Mouse (Mus musculus) spleen, postnatal 36 days (tissue): ENCODE measurements around the gene Vezt.

ENCODE experiments used
- DNase-seq, 2 experiments: peaks; one replicate each; pipeline ENCODE4 v3.0.0; 2022; ENCODE audit warnings: low spot score in 2 of 2, mixed read lengths in 1 of 2

The Vezt gene

DNA sequence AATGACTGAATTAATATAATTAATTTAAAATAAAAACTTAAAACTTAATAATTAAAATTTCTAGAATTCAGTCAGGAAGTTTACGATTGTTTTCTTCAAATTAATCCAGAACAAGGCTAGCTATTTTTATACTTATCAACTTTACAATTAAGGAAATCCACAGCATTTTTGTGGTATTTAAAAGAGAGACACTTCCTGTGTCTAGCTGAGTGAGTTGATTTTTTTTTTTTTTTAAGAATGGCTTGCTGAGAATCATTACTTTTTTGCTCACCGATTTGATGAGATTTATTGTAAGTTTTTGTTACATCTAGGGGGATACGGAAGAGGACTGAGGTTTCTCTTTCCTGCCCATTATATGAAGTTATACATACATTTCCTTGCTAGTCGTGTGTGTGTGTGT, 2.0 kb upstream of the Vezt start:
- no peak for DNase-seq

GRCm38 (mm10) chr10:94037196-94037595, 1.6 kb upstream of the Vezt start:
- DNase-seq = no peak

DNA sequence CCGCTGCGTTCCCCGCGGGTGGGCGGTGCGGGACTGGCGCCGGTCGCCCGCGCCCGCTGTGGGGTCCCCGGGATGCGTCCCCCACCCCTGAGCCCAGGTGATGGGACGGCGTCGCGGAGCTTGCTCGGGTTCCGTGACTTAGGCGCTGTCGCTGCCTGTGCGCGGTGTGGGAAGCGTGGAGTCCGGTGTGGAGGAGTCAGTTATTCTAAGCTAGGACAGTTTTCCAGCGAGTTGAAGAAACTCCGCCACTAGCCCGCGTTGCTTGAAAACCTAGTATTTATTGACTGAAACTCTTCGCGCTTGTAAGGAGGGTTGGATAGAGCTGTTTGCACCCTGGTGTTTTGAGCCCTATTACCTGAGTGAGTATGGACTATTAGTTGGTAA, 750 bp upstream of the Vezt start:
- no peak for DNase-seq

GRCm38 (mm10) chr10:94034876-94035657, 550 bp downstream of the Vezt start:
- peak; percentile 59 to 74 for DNase-seq

DNA sequence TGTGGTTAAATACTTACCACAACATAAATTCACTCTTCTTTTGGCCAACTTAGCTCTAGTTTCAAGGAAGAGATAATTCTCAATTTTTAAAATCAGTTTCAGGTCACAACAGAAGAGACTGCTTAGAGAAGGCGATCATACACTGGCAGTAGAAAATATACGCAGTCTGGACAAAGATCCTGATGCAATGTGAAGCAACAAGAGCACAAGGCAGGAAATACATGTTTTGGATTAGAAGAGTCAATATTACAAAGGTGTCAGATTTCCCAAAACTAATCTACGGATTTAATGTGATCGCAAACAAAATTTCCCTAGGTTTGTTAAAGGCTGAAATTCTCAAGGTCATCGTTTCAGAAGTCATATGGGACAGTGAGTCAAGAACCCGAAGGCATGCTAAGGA, 4.5 kb downstream of the Vezt start:
- DNase-seq = no peak

DNA sequence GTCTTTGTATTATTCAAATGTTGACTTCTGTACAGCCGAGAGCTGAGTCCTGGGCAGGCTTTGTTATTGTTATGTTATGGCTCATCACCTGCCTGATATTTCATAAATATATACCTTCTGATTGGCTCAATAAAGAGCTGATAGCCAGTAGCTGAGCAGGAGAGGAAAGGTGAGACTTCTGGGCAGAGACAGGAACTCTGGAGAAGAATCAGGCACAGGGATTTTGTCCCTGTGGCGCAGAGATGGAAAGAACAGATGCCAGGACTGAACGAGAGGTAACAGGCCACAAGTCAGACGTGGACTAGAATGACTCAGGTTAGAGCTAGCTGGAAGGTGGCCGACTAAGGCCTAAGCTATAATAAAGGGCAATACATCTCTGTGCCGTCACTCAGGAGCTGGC, 7.1 kb downstream of the Vezt start:
- no peak for DNase-seq

GRCm38 (mm10) chr10:94025079-94025478, 10.5 kb downstream of the Vezt start:
- DNase-seq = no peak

- no peak for DNase-seq
These were observed 14.6 kb downstream of the Vezt start for GRCm38 (mm10) chr10:94021059-94021458.

DNA sequence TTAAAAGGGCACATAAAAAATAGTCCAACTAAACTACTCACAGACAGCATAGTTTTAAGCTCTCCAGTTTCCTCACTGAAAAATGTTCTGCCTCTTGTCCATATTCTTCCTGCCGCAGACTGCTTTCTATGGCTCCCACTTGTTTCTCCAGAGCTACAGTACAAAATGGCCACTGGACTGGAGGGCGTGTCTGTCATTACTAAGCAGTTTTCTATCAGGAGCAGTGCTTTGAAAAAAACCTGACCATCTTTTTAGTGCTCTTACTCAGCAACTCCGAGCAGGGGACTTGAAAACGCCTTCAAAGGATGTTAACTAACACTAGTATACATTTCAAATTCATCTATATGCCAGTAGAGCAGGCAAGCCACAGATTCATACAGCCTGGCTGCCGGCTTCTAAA, 15.0 kb downstream of the Vezt start:
- DNase-seq = peak in 1 of 2 experiments; percentile 25

- no peak for DNase-seq
These were observed 18.2 kb downstream of the Vezt start for GRCm38 (mm10) chr10:94017455-94017854.

GRCm38 (mm10) chr10:94014200-94014599, 21.4 kb downstream of the Vezt start:
- no peak for DNase-seq

- DNase-seq = peak; percentile 22 to 49
These were observed 22.4 kb downstream of the Vezt start for GRCm38 (mm10) chr10:94013196-94013595.

DNA sequence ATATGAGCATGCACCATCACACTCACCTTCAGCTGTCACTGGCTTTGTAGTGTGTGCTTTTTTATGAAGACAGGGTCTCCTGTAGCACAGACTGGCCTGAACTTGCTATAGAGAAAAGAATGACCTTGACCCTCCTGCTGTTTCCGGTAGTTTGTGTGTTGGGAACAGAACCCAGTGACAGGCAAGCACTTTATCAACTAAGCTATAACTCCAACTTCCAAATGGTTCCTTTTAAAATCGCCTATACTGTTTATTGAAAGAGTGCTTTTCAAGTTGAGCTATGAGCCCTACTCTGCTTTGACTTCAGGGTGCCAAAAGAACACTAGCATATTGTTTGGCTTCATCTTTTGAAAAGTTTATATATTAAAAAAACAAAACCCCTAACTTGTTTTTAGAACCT, 24.6 kb downstream of the Vezt start:
- DNase-seq = no peak

- no peak for DNase-seq
These were observed 25.5 kb downstream of the Vezt start for GRCm38 (mm10) chr10:94009991-94010679.

DNA sequence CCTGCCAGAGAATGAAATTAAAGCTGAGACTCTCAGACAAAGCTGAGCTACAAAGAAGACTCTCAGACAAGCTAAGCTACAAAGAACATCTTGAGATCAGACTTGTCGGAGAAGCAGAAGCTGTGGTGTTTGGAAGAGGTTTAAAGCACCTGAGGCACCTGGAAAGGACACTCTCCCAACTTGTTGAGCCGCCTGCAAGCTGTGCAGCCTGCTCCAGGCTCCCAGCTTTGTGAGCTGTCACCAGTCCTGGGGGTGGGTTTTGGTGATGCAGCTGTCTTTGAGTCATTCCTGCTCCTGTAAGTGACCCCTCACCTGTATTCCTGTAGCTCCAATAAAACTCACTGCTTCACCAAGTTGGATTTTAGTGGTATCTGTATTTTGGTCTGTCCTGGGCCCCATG, 27.3 kb downstream of the Vezt start:
- DNase-seq = no peak

DNA sequence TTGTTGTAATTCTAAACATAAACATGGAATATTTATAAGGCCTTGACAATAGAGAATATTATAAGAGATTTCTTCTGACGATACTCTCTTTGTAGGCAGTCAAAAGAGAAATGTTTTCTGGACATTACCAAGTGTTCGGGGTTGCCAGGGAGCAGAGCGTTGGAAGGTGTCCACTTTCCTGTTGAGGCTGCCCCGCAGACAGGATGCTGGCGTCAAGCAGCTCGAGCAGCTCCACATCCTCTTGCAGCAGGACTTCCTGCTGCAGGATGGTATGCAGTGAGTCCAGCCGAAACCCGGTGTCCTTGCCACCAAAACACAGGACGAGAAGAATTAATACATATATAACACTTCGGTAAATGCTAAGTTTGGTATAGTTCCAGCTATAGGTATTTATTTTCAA, 35.4 kb downstream of the Vezt start:
- no peak for DNase-seq

DNA sequence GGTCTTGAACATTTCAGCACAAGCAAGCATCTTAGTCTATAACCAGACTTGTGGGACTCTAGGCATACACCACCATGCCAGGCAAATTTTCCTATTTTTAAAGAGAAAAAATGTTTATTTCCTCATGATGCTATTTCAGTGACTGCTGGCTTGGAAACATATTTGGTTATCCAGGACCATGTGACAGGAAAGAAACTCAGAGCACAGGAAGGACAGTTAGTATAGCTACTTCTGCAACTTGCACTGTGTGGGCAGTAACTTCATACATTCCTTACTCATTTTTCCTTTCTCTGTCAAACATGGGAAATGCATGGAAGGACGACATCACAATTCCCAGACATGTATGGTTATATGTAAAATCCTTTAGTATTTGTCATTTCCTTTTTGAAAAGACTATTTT, 36.3 kb downstream of the Vezt start:
- no peak for DNase-seq

DNA sequence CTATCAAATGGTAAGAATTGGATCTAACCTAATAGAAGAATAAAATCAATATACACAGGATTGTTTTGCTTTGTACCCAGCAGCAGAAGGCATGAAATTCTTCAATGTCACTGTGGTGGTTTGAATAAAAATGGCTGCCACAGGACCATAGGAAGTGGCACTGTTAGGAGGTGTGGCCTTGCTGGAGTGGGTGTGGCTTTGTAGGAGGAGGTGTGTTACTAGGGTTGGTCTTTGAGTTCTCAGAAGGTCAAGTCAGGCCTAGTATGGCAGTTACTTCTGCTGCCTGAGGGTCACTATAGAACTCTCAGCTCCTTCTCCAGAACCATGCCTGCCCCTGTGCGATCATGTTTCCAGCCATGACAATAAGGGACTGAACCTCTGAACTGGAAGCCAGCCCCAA, 40.5 kb downstream of the Vezt start:
- DNase-seq = no peak

DNA sequence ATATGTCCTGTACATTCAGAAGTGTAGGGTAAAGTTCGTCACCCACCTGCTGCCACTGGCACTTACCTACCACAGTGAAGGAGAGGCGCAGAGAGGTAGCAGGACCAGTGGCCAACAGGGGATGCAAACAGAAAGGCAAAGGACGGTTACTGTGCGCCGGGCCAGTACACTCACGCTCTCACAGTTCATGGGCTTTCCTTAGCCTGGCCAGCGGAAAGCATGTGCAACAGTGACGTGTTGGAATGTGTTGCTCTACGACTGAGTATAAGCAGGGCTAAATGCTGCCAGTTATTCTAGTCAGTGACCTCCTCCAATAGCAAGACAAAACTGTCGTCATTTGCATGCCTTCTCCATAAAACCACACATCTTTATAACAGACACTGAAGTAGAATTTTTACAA, 41.5 kb downstream of the Vezt start:
- DNase-seq = no peak

DNA sequence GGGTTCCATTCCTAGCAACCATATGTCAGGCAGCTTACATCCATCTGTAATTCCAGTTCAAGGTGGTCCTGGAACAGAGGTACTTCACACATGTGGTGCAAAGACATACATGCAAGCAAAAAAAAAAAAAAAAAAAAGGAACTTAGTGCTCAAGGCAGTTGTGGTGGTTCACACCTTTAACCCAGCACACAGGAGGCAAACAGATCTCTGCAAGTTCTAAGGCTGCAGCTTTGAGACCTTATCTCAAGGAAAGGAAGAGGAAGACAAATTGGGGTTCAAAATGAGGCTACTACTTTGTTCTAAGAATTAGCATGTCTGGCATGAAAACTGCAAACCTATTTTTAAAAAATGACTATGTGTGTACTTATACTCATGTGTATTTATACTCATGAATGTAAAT, 50.3 kb downstream of the Vezt start:
- no peak for DNase-seq

GRCm38 (mm10) chr10:93969306-93969705, 66.3 kb downstream of the Vezt start:
- no peak for DNase-seq

- DNase-seq = no peak
These were observed 68.1 kb downstream of the Vezt start for GRCm38 (mm10) chr10:93967486-93967885.

GRCm38 (mm10) chr10:93954023-93954422, 81.6 kb downstream of the Vezt start:
- no peak for DNase-seq
